Mouse (Mus musculus) kidney, embryonic 14.5 days (tissue): ENCODE measurements at regions not wholly inside any gene's neighbourhood (a gene's known extent, or its start where the extent isn't known, plus 50 kb on each side); places are given as distances from the start of the nearest gene placed in this dataset.
A peak's percentile ranks its signal among the peaks of the same experiment; 100 is the strongest.

ENCODE experiments used
- ATAC-seq: fragments of 200-750 bp; cut with Nextera tagmentation; 2 replicates; pipeline ENCODE4 v1.8.0; 2017; ENCODE audit warnings: moderate number of reproducible peaks, mild to moderate bottlenecking, moderate TSS enrichment, moderate library complexity; ENCODE audit not compliant: low FRiP score, low TSS enrichment
- H3K27ac ChIP-seq: fragments of 300-500 bp; sonication (generic); 2 replicates; pipeline ENCODE4 v1.5.1; 2014; ENCODE audit warnings: low read depth, mild to moderate bottlenecking, low read length, moderate library complexity, mixed read lengths
- H3K27me3 ChIP-seq: fragments of 300-500 bp; sonication (generic); 2 replicates; pipeline ENCODE4 v1.6.1; 2014; ENCODE audit warnings: mild to moderate bottlenecking, low read length; ENCODE audit not compliant: control insufficient read depth, insufficient read depth
- H3K36me3 ChIP-seq: fragments of 300-500 bp; sonication (generic); 2 replicates; pipeline ENCODE4 v1.6.1; 2014; ENCODE audit warnings: low read length, mixed read lengths; ENCODE audit not compliant: control insufficient read depth, insufficient read depth
- H3K4me1 ChIP-seq: fragments of 300-500 bp; sonication (generic); 2 replicates; pipeline ENCODE4 v1.6.1; 2014; ENCODE audit warnings: low read length, mixed read lengths; ENCODE audit not compliant: control insufficient read depth, insufficient read depth
- H3K4me2 ChIP-seq: fragments of 300-500 bp; sonication (generic); replicated peaks from 2 replicates; pipeline ENCODE4 v1.6.1; 2014; ENCODE audit warnings: low read depth, mild to moderate bottlenecking, low read length
- H3K4me3 ChIP-seq: fragments of 300-500 bp; sonication (generic); 2 replicates; pipeline ENCODE4 v1.5.1; 2014; ENCODE audit warnings: mild to moderate bottlenecking, low read length
- H3K9ac ChIP-seq: fragments of 300-500 bp; sonication (generic); 2 replicates; pipeline ENCODE4 v1.6.1; 2014; ENCODE audit warnings: low read depth, mild to moderate bottlenecking, low read length, moderate library complexity
- H3K9me3 ChIP-seq: fragments of 300-500 bp; sonication (generic); 2 replicates; pipeline ENCODE4 v1.6.1; 2016; ENCODE audit warnings: low read length; ENCODE audit not compliant: control insufficient read depth
- WGBS: fragments of 180-500 bp; shearing (Covaris S2); extraction: QIAGEN DNeasy Blood & Tissue Kit; methylation state at CpG from one replicate; pipeline ENCODE4 v1.1.7; 2014; 5-methylcytosine and 5-hydroxymethylcytosine counted together

DNA sequence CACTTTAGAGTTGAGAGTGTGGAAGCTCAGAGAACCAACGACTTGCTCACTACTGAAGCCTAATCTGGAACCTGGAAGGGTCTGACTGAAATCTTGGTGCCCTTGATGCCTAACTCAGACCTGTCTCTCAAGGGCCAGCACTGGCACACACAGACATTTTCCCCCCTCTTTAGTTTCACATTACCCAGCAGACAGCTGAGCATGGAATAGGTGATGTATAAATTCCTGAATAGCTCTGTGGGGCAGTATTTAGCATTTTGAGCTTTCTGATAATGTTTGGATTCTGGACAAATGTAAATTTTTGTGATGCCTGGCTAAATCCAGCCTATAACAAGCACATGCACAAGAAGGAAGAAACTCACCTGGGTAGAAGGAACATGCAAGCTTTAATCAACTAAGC is 191.1 kb downstream of the Dmrt2 start:
- Histone ChIP-seq H3K27me3 (no peaks in the 10 kb centered on the region), H3K27ac (no peak overlapping the region), H3K4me2 (no peak overlapping the region), H3K9me3 (no peaks in the 10 kb centered on the region), H3K36me3 (no peaks in the 10 kb centered on the region), H3K4me1 (no peaks in the 10 kb centered on the region), H3K9ac (no peak overlapping the region), H3K4me3 (no peak overlapping the region)
- ATAC-seq = no peak
- WGBS = 48% methylated on average over 1 of the region's 1 CpGs

DNA sequence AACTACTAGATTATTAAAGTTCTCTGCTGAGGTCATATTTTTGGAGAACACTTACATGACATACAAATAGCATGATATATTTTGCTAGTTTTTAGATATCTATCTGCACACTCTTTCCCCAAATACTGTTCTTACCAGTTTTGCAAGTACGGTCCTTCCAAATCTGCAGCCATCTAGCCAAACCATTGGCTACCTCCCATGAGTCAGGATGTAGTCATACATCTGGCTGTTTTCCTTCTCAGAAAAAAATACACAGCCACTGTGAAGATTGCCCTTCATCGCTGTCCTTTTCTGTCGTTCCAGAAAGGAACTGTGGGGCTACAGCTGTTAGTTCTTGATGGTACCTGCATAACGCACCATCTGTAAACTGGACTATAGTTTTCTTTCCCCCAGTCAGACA is 234.5 kb downstream of the Dmrt2 start:
- WGBS = 93% methylated on average over 4 of the region's 4 CpGs
- Histone ChIP-seq H3K27me3 (no peaks in the 10 kb centered on the region), H3K4me1 (no peaks in the 10 kb centered on the region), H3K9ac (no peak overlapping the region), H3K36me3 (no peaks in the 10 kb centered on the region), H3K9me3 (no peaks in the 10 kb centered on the region), H3K4me2 (no peak overlapping the region), H3K4me3 (no peak overlapping the region), H3K27ac (no peak overlapping the region)
- no peak for ATAC-seq

DNA sequence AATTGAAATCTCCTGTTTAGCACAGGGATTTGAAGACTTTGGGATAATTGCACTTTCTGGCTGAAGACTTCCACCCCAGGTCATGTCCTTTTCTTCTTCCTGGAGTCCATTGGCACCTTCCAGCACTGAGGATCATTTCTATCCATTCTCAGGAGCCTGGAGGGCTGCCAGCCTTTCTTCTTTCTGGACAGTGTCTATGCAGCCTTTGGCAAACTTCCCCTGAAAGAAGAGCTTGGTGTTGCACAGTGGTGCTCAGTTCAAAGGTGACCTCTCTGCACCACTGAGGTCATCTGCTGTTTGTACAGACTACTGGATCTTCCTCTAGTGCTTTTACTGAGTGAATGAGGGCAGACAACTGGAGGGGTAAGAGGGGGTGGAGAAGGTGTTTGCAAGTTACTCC is 249.8 kb downstream of the Dmrt2 start:
- no peak overlapping the region for H3K4me3 ChIP-seq
- H3K36me3 ChIP-seq = no peaks in the 10 kb centered on the region
- no peak for ATAC-seq

DNA sequence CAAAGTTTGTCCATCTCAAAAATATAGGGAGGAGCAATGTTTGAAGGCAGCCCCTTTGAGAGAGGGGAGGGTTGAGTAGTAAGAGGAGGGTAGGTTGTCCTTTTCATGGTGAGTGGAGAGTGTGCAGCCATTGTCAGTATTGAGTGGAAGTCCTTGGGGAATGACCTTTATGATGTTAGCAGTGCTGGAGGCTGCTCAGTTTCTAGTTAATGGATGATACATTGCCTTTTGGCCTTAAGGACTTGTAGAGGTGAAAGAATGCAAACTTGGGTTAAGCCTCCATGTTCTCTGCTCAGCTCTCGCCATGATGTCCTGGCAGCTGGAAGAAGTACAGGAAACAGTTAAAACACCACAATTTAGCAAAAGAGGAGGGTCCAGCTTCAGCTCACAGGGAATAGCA is 250.6 kb downstream of the Dmrt2 start:
- WGBS = 65% methylated on average over 1 of the region's 1 CpGs

More for the DNA sequence above, 249.8 kb downstream of the Dmrt2 start:
- H3K9ac ChIP-seq = no peak overlapping the region
- no peaks in the 10 kb centered on the region for H3K27me3 ChIP-seq
- H3K9me3 ChIP-seq = no peaks in the 10 kb centered on the region
- H3K4me2 ChIP-seq = no peak overlapping the region
- peaks cover 7% of the 10 kb centered on the region; the same call in 1 of the 2 replicates for H3K4me1 ChIP-seq
- no peak overlapping the region for H3K27ac ChIP-seq

DNA sequence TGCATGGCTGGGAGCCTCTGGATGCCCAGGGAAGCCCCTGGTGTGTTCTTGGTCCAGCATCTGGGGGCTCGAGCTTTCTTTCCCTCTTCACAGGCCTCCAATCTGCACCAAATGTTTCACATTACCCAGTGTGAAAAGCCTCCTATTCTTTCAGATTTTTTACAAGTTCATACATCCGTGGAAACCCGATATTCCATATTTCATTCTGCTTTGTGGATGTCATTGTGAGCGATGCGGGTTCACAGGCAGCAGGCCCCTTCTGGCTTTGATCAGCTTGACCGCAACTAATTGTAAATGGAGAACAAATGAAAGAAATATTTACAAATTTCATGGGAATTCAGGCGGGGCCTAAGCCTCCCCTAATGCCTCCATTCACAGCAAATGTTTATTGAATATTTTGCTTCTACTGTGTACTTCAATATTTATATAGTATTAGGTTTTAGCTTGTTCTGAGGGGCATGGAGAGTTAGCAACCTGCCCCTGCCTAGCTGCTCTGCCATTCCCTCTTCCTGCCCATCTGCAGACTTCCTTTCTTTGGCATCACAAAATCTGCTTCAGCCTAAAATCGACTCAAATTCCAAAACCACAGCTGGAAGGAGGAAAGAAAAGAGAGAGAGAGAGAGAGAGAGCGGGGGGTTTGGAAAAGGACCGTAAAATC is 251.6 kb downstream of the Dmrt2 start:
- Histone ChIP-seq H3K4me2 (no peak overlapping the region), H3K4me1 (peaks cover 17% of the 10 kb centered on the region), H3K27me3 (no peaks in the 10 kb centered on the region), H3K4me3 (no peak overlapping the region), H3K9ac (no peak overlapping the region), H3K27ac (no peak overlapping the region), H3K36me3 (no peaks in the 10 kb centered on the region), H3K9me3 (no peaks in the 10 kb centered on the region)
- 52% methylated on average over 10 of the region's 10 CpGs for WGBS
- ATAC-seq = no peak

More for the DNA sequence above, 250.6 kb downstream of the Dmrt2 start:
- ATAC-seq = no peak
- Histone ChIP-seq H3K4me3 (no peak overlapping the region), H3K9ac (no peak overlapping the region), H3K4me1 (peaks cover 14% of the 10 kb centered on the region), H3K27me3 (no peaks in the 10 kb centered on the region), H3K36me3 (no peaks in the 10 kb centered on the region), H3K4me2 (no peak overlapping the region), H3K27ac (no peak overlapping the region), H3K9me3 (no peaks in the 10 kb centered on the region)

DNA sequence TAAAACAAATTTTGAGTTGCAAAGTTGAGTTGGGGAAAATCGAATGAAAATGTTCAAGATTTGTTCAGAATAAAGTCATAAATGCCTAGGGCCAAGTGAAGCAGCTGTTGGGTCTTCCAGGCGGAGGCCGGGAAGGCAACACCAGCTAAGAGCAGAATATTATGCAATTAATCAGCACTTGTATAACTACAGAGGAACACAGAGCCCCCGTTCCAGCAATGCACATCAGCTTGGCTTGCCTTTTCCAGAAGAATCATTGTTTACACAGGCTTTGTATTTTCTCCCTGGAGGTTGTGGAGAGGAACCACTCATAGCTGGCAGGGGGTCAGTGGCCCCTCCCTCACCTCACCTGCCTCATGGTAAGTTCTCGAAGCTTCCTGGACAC is 252.2 kb downstream of the Dmrt2 start:
- Histone ChIP-seq H3K9ac (no peak overlapping the region), H3K9me3 (no peaks in the 10 kb centered on the region), H3K27me3 (no peaks in the 10 kb centered on the region), H3K27ac (no peak overlapping the region), H3K4me2 (no peak overlapping the region), H3K36me3 (no peaks in the 10 kb centered on the region), H3K4me3 (no peak overlapping the region), H3K4me1 (peaks cover 17% of the 10 kb centered on the region)
- 46% methylated on average over 5 of the region's 5 CpGs for WGBS
- ATAC-seq = no peak

DNA sequence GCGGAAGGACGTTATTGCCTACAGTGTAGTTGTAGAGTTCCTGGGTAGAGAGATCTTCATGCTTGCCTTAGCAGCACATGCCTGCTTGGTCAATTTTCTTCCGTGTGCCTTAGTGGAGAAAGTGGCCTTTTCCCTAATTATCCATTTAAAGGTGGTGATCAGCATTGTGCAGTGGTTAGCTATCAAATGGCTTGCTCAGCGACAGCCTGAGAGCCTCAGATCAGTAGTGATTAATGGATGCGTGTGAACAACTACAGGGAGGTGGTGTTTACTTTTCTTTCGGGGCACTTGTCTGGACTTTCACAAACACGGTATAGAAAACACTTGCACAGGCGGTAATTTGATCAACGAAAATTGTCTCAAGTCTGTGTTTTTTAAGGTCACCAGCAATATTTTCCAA is 255.0 kb downstream of the Dmrt2 start:
- Histone ChIP-seq H3K4me1 (peaks cover 17% of the 10 kb centered on the region), H3K4me2 (no peak overlapping the region), H3K9me3 (no peaks in the 10 kb centered on the region), H3K27me3 (no peaks in the 10 kb centered on the region), H3K27ac (no peak overlapping the region), H3K4me3 (no peak overlapping the region), H3K9ac (no peak overlapping the region), H3K36me3 (no peaks in the 10 kb centered on the region)
- WGBS = 19% methylated on average over 9 of the region's 9 CpGs
- ATAC-seq = peak; percentile 79; the same call in 1 of the 2 replicates

DNA sequence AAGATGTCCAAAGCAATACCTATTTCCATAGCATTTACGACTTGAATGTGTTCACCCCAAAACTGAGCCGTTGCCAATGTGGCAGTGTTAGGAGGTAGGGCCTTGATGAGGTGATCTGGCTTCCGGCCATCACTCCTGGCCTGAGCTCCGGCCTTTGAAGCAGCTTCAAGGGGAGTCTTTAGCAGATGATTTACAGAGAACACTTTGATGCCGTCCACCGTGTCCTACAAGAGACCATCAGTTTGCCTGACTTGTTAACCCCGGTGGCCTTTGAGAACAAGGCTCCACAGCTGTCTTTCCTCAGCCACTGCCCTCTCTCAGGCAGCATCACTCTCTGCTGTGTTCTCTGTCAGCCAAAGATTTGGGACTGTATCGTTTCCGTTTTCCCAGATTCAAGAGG is 265.1 kb downstream of the Dmrt2 start:
- Histone ChIP-seq H3K27ac (no peak overlapping the region), H3K9ac (no peak overlapping the region), H3K4me3 (no peak overlapping the region)

DNA sequence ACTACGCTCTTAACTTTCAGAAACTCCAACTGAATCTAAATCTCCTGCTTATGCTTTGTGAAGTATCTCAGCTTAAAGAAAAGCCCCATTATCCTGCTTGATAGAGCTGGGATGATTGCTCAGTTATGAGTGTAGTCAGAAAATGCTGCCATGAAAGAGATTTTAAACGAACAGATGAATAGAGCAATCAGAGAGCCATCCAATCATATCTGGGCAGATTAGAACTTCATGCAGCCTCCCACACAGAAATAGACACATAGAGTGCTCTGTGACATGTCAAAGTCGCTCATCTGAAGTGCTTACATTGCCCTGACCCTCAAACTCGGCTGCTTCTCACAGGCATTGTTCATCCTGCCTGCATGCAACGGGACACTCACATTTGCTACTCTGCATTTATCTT is 299.0 kb downstream of the Dmrt2 start:
- Histone ChIP-seq H3K4me3 (no peak overlapping the region), H3K27ac (no peak overlapping the region), H3K4me1 (no peaks in the 10 kb centered on the region), H3K36me3 (no peaks in the 10 kb centered on the region), H3K9me3 (no peaks in the 10 kb centered on the region), H3K9ac (no peak overlapping the region), H3K4me2 (no peak overlapping the region), H3K27me3 (no peaks in the 10 kb centered on the region)
- 55% methylated on average over 5 of the region's 5 CpGs for WGBS
- no peak for ATAC-seq

More for the DNA sequence above, 265.1 kb downstream of the Dmrt2 start:
- H3K9me3 ChIP-seq = no peaks in the 10 kb centered on the region
- ATAC-seq = peak; percentile 72
- 8% methylated on average over 9 of the region's 9 CpGs for WGBS
- no peaks in the 10 kb centered on the region for H3K4me1 ChIP-seq
- no peaks in the 10 kb centered on the region for H3K36me3 ChIP-seq
- H3K27me3 ChIP-seq = no peaks in the 10 kb centered on the region
- H3K4me2 ChIP-seq = no peak overlapping the region
